Mouse (Mus musculus) small intestine, adult 2 months (tissue): ENCODE data around the gene Kcnj14. TPM values are rescaled to one million over a fixed set of nuclear protein-coding genes. Genes with fewer than 3 reads are reported as not detected.

Experiments used
- H3K27ac ChIP-seq: fragments of 200-500 bp; 2 replicates; pipeline ENCODE4 v1.5.1; 2012; ENCODE audit warnings: low read depth, low read length, control low read depth, inconsistent platforms; ENCODE audit not compliant: insufficient read depth
- H3K27me3 ChIP-seq: fragments of 200-500 bp; 2 replicates; pipeline ENCODE4 v1.6.1; 2012; ENCODE audit warnings: mild to moderate bottlenecking, moderate library complexity, low read length, inconsistent platforms; ENCODE audit not compliant: control insufficient read depth, insufficient read depth
- H3K36me3 ChIP-seq: fragments of 200-500 bp; 2 replicates; pipeline ENCODE4 v1.6.1; 2012; ENCODE audit warnings: mild to moderate bottlenecking, low read length, control low read depth, inconsistent platforms; ENCODE audit not compliant: control insufficient read depth, insufficient read depth
- H3K4me1 ChIP-seq: fragments of 200-500 bp; 2 replicates; pipeline ENCODE4 v1.6.1; 2012; ENCODE audit warnings: low read length, inconsistent platforms, mixed read lengths; ENCODE audit not compliant: control insufficient read depth, insufficient read depth, insufficient read length
- H3K4me3 ChIP-seq: fragments of 200-500 bp; 2 replicates; pipeline ENCODE4 v1.5.1; 2012; ENCODE audit warnings: low read depth, mild to moderate bottlenecking, control low read depth, inconsistent platforms, low read length, moderate library complexity
- CTCF ChIP-seq: fragments of 200-500 bp; IDR thresholded peaks from 2 replicates; pipeline ENCODE4 v1.5.1; 2012; ENCODE audit warnings: low read depth, mild to moderate bottlenecking, control low read depth, inconsistent platforms, low read length, moderate library complexity, mixed read lengths; ENCODE audit not compliant: insufficient replicate concordance, insufficient read length; ENCODE audit errors: extremely low read depth
- POLR2A ChIP-seq: fragments of 200-500 bp; IDR thresholded peaks from 2 replicates; pipeline ENCODE4 v1.6.1; 2012; ENCODE audit warnings: low read depth, mild to moderate bottlenecking, control low read depth, inconsistent platforms, low read length, moderate library complexity
- WGBS: fragments of 180-500 bp; shearing (Covaris S2); methylation state at CpG from one replicate; pipeline ENCODE4 v1.1.7; 2018; 5-methylcytosine and 5-hydroxymethylcytosine counted together
- polyA plus RNA-seq: library from polyadenylated mRNA; depleted of rRNA; stranded (reverse); fragments of >200 nt; gene quantifications from 2 replicates; pipeline ENCODE4 v1.2.3, GENCODE M21; 2012

Kcnj14 gene
- polyA plus RNA-seq, 1 experiment: 0.08 TPM

DNA sequence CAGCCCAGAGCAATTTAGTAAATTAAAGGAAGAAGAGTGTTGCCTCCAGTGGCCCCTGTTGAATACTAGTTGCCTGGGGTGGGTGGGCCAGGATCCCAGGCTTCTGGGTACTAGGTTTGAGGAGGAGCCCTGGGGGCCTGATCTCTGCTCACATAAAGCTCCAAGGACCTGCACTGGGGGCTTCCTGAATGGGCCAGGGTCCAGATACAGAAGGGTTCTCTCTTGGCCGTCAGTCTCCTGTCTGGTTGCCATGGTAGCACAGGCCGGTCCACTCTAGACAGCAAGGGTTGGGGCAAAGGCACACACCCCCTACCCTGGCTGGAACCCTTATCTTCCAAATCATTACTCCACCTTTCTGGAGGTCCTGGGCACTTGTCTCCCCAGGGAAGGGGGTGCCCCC is 43.3 kb upstream of the Kcnj14 start:
- WGBS: 33% methylated on average over 2 of the region's 2 CpGs
- Histone ChIP-seq H3K27me3 (peaks cover 15% of the 10 kb centered on the region; the same call in 1 of the 2 replicates), H3K27ac (peak overlapping the region; percentile 71), H3K36me3 (no peaks in the 10 kb centered on the region), H3K4me3 (no peak overlapping the region), H3K4me1 (peaks cover 22% of the 10 kb centered on the region)
- TF ChIP-seq POLR2A (no peak), CTCF (no peak)

GRCm38 (mm10) chr7:45865925-45866910 is 41.6 kb upstream of the Kcnj14 start:
- Histone ChIP-seq H3K27ac (peak overlapping the region; percentile 32), H3K36me3 (no peaks in the 10 kb centered on the region), H3K4me3 (peak overlapping the region; percentile 69), H3K27me3 (0 out of 2 replicates have a peak, but pooled peaks cover 9% of the 10 kb centered on the region), H3K4me1 (peaks cover 22% of the 10 kb centered on the region)
- WGBS: 1% methylated on average over 117 of the region's 117 CpGs
- no peak for TF ChIP-seq CTCF
- TF ChIP-seq POLR2A: peak; percentile 58

DNA sequence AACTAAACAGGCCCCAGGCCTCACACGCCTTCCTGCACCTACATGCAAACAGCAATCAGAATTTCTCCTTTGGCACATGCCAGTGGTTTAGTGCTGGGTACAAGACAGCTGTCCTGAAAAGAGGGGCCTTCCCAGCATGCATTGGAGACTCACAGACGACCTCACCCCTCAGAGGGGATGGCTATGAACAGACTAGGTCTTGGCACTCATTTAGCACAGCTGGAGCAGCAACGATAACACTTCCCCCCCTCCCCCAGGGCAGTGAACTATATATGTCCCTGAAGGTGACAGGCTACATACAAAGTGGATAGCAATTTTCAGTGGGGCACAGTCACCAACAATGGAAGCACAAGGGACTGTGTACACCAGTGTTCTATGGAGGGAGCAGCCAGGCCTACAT is 39.9 kb upstream of the Kcnj14 start:
- 65% methylated on average over 3 of the region's 3 CpGs for WGBS
- H3K4me3 ChIP-seq: no peak overlapping the region
- no peaks in the 10 kb centered on the region for H3K27me3 ChIP-seq
- no peaks in the 10 kb centered on the region for H3K36me3 ChIP-seq
- TF ChIP-seq POLR2A (no peak), CTCF (no peak)
- H3K4me1 ChIP-seq: peaks cover 21% of the 10 kb centered on the region; the same call in 1 of the 2 replicates
- H3K27ac ChIP-seq: no peak overlapping the region

DNA sequence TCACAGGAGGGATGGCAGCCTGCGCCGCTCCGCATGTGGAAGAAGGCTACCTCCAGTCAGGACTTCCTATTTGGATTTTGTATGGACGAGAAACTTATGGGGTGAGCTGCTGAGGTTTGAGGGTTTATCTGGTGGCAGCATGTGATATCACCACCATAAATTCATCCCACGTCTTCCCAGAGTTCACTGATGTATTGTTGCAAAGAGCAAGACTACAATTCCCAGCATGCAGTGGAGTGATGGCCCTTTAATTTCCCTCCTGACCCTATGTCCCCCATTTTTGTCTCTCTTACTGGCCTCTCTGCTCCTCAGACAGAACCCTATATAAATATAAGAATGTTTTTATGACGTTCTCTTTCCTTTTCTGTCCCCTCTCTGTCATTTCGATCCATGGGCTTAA is 38.2 kb upstream of the Kcnj14 start:
- Histone ChIP-seq H3K4me1 (peaks cover 7% of the 10 kb centered on the region; the same call in 1 of the 2 replicates), H3K36me3 (no peaks in the 10 kb centered on the region), H3K27ac (no peak overlapping the region), H3K27me3 (no peaks in the 10 kb centered on the region), H3K4me3 (no peak overlapping the region)
- WGBS: 81% methylated on average over 7 of the region's 7 CpGs
- TF ChIP-seq CTCF: no peak
- TF ChIP-seq POLR2A: no peak

- Histone ChIP-seq H3K4me1 (0 out of 2 replicates have a peak, but pooled peaks cover 2% of the 10 kb centered on the region), H3K4me3 (no peak overlapping the region), H3K27me3 (no peaks in the 10 kb centered on the region; the same call in 1 of the 2 replicates), H3K27ac (no peak overlapping the region), H3K36me3 (no peaks in the 10 kb centered on the region)
- WGBS: 46% methylated on average over 4 of the region's 4 CpGs
- TF ChIP-seq POLR2A (no peak), CTCF (no peak)
These were observed 34.4 kb upstream of the Kcnj14 start for GRCm38 (mm10) chr7:45859008-45859407.

- 0 out of 2 replicates have a peak, but pooled peaks cover 2% of the 10 kb centered on the region for H3K4me1 ChIP-seq
- TF ChIP-seq CTCF: no peak
- no peak for TF ChIP-seq POLR2A
- no peaks in the 10 kb centered on the region for H3K36me3 ChIP-seq
- H3K27ac ChIP-seq: no peak overlapping the region
- H3K27me3 ChIP-seq: no peaks in the 10 kb centered on the region; the same call in 1 of the 2 replicates
- peak overlapping the region; percentile 41 for H3K4me3 ChIP-seq
- 17% methylated on average over 30 of the region's 30 CpGs for WGBS
These were observed 32.6 kb upstream of the Kcnj14 start for GRCm38 (mm10) chr7:45856950-45857901.
